Mouse (Mus musculus): ENCODE measurements around the gene Tmcc2.

DNA sequence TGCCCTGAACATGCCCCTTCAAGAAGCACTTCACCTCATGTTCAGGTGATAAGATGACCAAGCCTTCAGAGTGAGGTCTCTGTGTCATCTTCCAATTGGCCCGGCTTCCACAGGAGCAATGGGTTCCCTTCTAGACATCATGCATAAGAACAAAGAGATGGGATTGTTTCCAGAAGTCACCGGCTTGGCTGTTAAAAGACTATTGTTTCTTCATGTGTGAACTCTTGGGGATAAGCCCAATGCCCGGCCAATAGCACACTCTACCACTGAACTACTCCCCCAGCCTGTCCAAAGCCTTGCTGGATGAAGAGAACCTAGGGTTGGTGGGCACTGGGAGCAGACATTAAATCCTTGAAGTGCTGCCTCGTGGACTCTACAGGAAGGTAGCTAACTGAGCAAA, 45.6 kb downstream of the Tmcc2 start:
- TF ChIP-seq FLI1 (IDR thresholded peaks at IDR 0.05; ENCODE audit: low read length) (no peak), GATA1 (IDR thresholded peaks at IDR 0.05; ENCODE audit: borderline replicate concordance, low read length) (no peak)
